Mouse (Mus musculus): Measurements from ENCODE around the gene Ripor3. TPM values are rescaled to one million over a fixed set of nuclear protein-coding genes. Genes with fewer than 3 reads are reported as not detected.
A peak's percentile ranks its signal among the peaks of the same experiment; 100 is the strongest.

Gene Ripor3
- total RNA-seq, 1 experiment from 2014 or later, result not detected

DNA sequence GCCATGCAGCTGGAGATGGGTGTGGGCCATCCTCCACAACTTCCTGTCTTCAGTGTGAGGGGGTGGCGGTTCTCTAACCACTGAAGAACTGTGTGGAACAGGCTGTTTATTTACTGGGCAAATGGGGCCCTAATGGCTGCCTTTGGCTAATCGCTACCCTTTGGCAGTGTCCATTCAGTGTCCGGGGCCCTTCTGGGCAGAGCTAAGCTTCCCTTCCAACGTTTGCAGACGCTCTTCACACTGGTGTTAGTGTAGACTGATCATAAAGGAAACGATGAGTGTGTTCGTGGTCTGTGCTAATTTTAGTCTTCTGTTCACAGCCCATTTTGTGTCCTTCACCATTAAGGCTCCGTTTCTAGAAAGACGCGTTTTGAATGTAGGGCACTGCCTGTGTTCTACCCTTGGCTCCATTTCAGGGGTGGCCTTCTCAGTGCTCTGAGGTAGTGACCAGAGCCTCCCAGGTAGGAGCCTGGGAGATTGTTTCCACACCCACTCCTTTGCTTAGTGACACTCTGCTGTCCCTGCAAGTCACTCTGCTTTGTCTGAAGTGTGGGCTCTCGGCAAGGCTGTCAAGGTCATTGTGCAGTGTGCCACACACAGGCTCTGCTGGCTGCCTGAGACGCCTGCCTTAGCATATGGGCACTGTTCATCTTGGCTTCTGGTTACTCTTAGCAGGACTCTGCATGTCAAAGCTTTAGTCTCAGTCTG lies 67.3 kb downstream of the Ripor3 start:
- ATAC-seq (replicated peaks; ENCODE audit: insufficient number of reproducible peaks, low FRiP score, low TSS enrichment, poor library complexity, severe bottlenecking), result peak; percentile 77

DNA sequence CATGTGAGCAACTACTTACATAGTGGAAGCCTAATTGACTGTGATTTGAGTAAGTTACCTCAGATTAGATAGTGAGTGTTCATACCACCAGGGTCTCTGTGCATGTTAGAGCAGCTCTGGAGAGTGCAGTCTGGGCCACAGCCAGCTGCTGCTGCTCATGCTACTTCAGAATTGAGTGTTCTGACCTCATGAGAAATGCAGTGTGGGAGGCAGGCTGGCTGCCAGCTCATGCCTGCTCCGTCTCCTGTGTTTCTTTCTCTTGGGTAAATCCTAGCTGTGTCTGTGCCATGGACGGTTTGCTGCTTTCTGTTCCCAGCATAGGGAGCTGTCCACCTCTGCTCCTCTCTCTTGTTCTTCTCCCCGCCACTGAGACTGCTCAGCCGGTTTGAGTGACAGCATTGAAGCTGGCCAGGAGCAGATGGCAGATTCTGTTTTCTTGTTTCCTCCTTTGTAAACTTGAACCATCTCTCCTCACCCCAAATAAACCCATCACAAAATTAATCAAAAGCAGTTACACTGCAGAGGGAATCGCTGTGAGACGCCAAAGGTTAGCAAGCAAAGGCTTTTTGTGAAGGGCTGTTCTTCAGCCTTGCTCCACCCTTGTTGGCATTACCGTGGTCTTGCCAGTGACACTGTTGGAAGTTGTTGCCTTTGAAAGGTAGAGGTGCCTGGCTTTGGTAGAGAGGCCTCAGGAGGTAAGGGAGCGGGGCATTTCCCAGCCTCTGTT lies 68.1 kb downstream of the Ripor3 start:
- no peak for ATAC-seq (replicated peaks; ENCODE audit: insufficient number of reproducible peaks, low FRiP score, low TSS enrichment, poor library complexity, severe bottlenecking)

DNA sequence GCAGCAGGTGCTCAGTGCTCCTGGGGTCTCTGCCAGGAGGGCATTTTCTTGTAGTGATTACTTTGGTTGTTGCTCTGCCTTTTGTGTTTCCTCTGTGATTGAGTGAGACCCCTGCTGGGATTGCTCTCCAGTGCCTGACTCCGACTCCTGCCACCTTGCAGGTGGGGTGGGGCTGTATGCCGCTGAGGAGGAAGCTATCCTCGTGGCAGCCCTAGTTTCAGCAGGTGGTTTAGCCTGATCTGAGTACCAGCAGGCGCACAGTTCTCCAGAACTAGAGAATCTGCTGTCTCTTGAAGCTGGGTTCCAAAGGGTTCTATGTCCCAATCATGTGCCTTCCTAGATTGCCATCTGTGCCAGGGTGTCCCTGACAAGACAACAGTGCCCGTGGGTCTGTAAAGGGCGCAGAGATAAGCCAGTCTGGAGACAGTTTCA lies 68.7 kb downstream of the Ripor3 start:
- ATAC-seq (replicated peaks; ENCODE audit: insufficient number of reproducible peaks, low FRiP score, low TSS enrichment, poor library complexity, severe bottlenecking), result no peak

DNA sequence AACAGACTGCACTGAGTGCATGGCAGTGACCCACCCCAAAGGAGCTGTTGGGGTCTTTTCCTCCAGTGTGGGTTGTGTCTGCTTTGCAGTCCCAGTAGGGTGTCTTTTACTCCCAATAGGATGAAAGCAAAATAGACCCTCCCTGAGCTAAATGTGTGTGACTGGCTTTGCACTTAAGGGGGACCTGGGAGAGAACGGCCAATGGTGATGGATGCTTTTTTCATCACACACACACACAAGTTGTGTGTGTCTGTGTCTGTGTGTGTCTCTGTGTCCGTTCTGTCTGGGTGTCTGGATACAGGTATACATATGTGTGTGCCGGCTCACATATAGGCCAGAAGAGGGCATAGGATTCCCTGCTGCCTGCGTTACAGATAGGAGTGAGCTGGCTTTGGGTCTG lies 69.1 kb downstream of the Ripor3 start:
- ATAC-seq (replicated peaks; ENCODE audit: insufficient number of reproducible peaks, low FRiP score, low TSS enrichment, poor library complexity, severe bottlenecking), result no peak

DNA sequence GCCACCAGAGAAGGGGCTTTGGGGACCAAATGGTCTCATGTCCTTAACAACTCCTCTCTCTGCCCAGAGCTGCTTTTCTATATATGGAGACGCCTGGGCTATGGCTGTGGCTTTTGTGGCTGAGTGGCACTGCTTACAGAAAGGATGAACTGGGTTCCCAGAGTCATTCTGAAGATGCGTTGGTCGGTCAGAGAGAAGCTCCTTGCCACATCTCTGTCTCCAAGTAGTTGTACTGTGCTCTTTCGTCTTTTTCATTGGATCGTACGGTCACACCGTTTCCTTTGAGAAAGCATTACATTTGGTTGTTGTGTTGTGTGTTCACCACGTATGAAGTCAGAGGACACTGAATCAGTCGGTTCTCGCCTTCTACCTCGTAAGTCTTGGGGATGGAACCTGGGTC lies 69.8 kb downstream of the Ripor3 start:
- no peak for ATAC-seq (replicated peaks; ENCODE audit: insufficient number of reproducible peaks, low FRiP score, low TSS enrichment, poor library complexity, severe bottlenecking)

DNA sequence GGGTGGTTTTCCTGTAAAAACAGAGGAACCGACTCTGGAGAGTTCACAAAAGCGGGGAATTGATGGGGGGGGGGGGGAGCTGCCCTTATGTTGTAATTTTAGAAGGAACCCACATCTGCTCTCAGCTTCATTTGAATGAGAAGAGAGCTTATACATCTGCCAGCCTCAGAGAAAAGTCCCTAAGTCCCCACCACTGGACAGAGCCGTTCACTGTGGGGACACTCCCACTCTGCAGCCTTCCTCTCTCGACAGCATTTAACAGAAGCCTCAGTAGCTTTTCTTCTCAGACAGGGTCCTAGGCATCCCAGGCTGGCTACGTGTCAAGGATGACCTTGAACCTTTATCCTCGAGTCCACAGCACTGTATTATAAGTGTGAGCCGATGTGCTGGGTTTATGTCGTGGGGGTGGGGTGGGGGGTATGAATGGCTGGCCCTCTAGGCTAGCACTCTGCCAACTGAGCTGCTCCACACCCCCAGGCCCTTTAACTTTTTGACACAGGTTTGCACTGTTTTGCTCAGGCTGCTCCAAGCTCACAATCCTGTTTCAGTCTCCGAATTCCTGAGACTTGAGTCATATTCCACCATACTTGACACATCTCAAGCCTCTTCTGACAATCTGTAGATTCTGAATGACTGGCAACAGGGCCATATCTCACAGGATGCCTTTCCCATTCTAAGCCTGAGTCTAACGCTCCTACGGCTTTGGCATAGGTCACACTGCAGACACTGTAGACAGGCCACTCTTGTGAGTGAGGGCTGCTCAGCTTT lies 70.6 kb downstream of the Ripor3 start:
- no peak for ATAC-seq (replicated peaks; ENCODE audit: insufficient number of reproducible peaks, low FRiP score, low TSS enrichment, poor library complexity, severe bottlenecking)

DNA sequence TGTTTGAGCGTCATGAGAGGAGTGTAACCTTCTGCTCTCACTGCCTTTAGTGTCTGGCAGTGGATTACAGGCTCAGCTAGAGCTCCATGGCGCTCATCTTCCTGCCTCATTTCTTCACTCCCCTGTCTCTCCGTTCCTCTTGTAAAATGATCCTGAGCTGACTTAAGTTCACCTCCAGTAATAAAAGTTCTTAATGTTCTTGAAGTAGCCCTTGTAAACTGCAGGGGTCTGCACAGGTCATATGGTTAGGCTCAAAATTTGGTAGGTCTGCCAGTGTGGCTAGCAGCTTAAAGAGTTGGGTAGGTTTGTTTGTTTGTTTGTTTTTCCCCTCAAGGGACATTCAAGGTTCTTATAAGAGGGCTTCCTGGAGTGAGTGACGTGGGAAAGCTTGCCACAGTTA lies 71.2 kb downstream of the Ripor3 start:
- ATAC-seq (replicated peaks; ENCODE audit: insufficient number of reproducible peaks, low FRiP score, low TSS enrichment, poor library complexity, severe bottlenecking), result no peak

DNA sequence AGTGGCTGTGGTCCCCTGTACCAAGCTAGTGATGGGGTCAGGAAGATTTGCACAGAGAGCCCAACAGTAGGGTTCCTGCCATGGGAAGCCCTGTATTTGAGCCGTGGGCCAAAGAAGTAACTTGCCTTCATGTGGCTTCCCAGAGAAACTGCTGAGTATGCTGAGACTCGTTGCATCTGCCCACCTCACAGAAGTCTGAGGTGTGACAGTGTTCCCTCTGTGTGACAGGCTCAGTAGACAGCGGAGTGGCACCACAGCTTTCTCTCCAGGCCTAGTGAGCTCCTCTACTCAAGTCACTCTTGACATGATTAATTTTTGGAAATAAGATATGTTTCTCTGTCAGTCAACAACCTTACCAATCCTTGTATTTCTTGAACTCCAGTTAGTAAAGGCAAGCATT lies 71.6 kb downstream of the Ripor3 start:
- no peak for ATAC-seq (replicated peaks; ENCODE audit: insufficient number of reproducible peaks, low FRiP score, low TSS enrichment, poor library complexity, severe bottlenecking)

DNA sequence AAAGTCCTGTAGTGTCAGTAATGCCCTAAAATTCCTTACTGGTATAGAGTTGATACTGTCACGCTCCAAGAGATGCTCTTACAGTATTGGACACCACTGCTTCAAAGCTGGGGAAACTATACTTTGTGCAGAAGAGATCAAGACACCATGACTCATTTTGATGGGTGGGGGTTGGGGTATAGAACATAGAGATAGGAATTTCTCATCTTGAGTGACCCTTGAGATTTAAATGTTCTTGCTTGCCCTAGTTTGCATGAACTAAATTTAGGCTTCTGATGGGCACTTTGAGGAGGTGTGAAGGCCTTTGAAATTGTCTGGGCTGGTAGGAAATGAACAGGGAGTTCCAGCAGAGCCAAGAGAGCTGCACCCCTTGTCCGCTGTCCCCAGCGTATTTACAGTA lies 74.5 kb downstream of the Ripor3 start:
- ATAC-seq (replicated peaks; ENCODE audit: insufficient number of reproducible peaks, low FRiP score, low TSS enrichment, poor library complexity, severe bottlenecking), result no peak

DNA sequence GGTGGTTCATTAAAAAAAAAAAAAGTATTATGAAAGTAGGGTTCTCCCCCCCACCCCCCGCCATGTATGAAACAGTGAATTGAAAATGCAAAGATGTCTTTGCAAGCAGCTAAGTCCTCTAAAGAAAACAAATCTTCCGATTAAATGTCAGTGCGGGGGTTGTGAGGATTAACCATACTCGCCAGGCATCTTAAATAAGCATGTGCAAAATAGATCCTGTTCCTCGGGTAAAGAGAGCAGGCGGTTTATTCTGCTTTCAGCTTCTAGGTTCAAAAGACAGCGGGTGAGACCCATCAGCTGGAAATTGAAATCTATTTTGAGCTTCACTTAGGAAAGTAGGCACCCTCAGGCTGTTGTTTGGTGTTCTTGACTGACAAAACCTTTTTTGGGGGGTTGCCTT lies 77.0 kb downstream of the Ripor3 start:
- no peak for ATAC-seq (replicated peaks; ENCODE audit: insufficient number of reproducible peaks, low FRiP score, low TSS enrichment, poor library complexity, severe bottlenecking)

DNA sequence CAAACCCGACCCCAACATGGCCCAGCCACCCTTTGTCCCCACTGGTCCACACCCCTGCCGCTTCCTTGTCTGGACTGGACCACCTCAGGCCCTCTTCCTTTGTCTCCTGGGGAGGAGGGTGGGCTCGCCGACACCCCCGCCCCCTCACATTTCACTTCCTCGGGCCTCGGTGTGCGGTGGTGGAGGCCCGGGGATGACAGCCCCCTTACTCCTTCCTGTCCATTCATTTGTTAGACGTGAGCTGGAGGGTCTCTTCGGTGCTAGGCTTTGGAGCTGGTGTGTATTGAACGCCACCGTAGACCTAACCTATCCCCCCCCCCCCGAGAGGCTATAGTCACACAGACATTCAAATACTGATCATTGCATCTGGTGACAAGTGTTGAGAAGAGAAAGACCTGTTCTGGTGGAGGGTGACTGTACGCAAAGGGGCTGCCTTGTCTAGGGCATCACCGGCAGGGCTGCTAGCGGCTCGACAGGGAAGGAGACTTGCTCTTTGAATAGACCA lies 77.6 kb downstream of the Ripor3 start:
- 0 out of 2 replicates have a peak, but pooled peaks have one; percentile 19 for ATAC-seq (replicated peaks; ENCODE audit: insufficient number of reproducible peaks, low FRiP score, low TSS enrichment, poor library complexity, severe bottlenecking)

DNA sequence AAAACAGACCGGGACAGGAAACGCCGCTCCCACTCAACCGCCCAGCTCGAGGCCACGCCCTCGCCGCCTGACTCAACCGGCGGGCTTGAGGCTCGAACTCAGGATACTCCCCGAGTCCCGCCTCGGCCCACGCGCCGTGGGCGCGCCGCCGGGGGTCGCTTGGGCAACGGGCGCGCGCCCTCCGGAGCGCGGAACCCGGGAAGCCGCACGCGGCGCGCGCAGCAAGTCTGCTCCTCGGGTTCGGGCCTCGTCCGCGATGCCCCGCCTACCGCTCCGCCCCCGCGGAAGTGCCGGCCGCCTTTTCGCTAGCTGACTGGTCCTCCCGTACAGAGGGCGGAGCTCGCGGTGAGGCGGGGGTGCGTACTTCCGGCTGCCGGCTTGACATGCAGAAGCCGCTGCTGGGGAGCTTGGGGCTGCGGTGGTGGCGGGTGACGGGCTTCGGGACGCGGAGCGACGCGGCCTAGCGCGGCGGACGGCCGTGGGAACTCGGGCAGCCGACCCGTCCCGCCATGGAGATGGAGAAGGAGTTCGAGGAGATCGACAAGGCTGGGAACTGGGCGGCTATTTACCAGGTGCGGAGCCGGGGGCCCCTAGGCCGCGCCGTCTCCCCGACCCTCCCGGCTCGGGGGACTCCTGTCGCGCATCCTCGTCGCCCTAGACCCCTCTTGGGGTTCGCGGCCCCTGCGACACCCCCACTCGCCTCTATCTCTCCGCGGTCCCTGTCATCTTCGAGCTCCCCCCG lies 78.3 kb downstream of the Ripor3 start, which contains the start of gene Ptpn1:
TSS of gene Ptpn1 (plus strand) at position 73 of the 742 bp plus-strand sequence.
- ATAC-seq (replicated peaks; ENCODE audit: insufficient number of reproducible peaks, low FRiP score, low TSS enrichment, poor library complexity, severe bottlenecking), result peak; percentile 95

DNA sequence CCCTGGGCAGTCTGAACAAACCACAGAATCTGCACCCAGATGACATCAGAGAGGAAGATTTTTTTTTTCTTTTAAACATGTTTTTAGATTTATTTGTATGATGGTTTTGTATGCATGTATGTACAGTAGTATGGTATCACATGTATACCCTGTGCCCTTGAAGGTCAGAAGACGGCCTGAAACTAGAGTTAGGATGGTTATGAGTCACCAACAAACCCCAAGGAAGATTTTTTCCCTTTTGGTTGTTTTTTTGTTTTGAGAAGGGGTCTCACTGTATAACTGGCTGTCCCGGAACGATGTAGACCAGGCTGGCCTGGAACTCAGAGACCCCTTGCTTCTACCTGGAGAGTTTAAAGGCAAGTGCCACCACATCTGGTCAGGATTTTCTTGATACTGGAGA lies 79.4 kb downstream of the Ripor3 start:
- ATAC-seq (replicated peaks; ENCODE audit: insufficient number of reproducible peaks, low FRiP score, low TSS enrichment, poor library complexity, severe bottlenecking), result no peak

Other genes starting within 250 kb of the Ripor3 start
- 199 to 318 TPM (median 242 TPM) in 3 replicates for gene Ptpn1, start 78.6 kb downstream of the Ripor3 start, total RNA-seq (2017)
- 0.78 to 2.5 TPM in 2 of 3 replicates, not detected in the other for gene Pard6b, start 70.4 kb upstream of the Ripor3 start, total RNA-seq (2017)
- 1.2 to 9.1 TPM in 2 of 3 replicates, not detected in the other for gene Adnp, start 196.5 kb upstream of the Ripor3 start, total RNA-seq (2017)
- 34.9 to 50.7 TPM (median 37.1 TPM) in 3 replicates for gene Gm20716, start 219.7 kb upstream of the Ripor3 start, total RNA-seq (2017)
- 44.5 to 113 TPM (median 82.0 TPM) in 3 replicates for gene Dpm1, start 220.0 kb upstream of the Ripor3 start, total RNA-seq (2017)
- gene Mocs3, start 220.0 kb upstream of the Ripor3 start, total RNA-seq (2017), result 1.9 to 6.0 TPM (median 5.3 TPM) in 3 replicates